Mouse (Mus musculus) layer of hippocampus, postnatal 36 days (tissue): Measurements from ENCODE around the gene Ip6k3. TPM values are rescaled to one million over a fixed set of nuclear protein-coding genes. Genes with fewer than 3 reads are reported as not detected.

Experiments
- DNase-seq, 2 experiments: peaks; one replicate each; pipeline ENCODE4 v3.0.0; 2022
- total RNA-seq, 2 experiments: library from RNA; stranded (reverse); gene quantifications; 2 replicates each; pipeline ENCODE4 v1.2.3; 2021

Gene Ip6k3
- total RNA-seq, 2 experiments from 2014 or later, result 0.27 TPM; not detected in 1

DNA sequence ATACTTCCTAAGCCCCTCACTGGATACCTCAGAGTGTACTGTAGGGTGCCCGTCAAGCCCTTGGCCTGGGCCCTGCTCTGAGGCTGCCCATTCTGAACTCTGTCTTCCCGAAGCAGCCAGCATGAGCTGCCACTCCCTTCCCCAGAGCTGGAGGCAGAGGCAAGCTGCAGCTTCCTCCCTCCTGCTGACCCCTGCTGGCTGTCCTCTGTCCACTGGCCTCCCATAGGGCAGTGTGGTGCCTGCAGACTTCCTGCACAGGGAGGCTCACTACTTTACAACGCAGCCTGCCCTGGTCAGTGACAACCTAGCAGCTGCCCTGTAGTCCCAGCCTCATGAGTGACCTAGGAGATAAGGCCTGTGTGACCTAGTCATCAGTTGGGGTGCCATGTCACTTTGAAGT, 14.1 kb upstream of the Ip6k3 start:
- DNase-seq, result no peak

DNA sequence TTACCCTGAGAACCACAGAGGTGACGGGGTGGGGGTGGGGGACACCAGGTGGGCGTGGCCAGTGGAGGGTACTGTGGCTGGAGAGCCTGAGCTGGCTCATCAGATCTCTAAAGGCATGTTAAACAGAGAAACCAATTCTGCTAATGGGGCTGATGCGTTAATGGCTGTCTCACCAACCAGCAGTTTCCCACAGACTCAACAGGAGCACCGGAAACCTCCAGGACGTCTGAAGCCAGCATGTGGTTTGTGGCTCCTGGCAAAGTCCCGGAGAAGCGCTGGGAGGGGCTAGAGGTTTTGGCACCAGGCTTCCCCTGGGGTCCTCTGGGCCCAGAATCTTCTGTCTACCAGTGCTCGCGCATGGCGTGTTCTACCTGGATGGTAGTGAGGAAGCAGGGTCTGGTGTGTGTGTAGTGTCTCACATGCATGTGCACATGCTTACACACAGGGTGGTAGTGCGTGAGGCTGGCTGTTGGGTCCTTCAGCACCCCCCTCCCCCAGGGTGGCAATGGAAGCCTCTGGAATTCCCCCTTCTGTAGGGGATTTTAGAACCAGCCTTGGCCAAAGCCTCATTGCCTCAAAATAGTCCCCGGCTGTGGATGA, 12.2 kb upstream of the Ip6k3 start:
- no peak for DNase-seq

DNA sequence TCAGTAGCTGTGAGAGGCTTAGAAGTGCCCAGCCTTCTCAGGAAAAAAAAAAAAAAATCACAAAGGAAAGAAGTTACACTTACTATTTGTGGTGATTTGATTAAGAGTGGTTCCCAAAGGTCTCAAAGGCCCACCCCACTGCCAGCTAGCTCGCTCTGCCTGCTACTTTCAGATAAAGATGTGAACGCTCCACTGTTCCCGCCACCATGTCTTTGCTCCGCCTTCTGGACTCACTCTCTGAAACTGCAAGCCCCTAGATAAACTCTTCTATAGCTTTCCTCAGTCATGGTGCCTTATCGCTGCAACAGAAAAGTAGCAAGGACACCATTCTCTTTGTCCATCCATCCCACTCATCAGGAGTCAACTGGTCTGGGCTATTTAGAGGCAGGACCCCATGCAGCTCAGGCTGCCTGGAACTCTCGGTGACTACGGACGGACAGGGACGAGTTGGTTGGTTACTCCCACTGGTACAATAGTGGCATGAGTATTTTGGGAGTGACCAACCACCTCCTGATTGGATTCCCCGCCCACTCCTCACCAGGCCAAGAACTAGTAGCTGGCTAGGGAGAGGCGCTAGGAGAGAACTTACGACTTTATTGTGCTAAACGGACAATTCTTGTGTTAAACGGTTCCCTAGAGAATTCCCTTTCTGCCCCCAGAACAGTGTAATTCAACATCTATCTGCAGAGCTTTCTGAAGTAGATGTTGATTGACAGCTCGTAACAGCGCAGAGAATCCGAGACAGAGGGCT, 11.0 kb upstream of the Ip6k3 start:
- DNase-seq, result no peak

DNA sequence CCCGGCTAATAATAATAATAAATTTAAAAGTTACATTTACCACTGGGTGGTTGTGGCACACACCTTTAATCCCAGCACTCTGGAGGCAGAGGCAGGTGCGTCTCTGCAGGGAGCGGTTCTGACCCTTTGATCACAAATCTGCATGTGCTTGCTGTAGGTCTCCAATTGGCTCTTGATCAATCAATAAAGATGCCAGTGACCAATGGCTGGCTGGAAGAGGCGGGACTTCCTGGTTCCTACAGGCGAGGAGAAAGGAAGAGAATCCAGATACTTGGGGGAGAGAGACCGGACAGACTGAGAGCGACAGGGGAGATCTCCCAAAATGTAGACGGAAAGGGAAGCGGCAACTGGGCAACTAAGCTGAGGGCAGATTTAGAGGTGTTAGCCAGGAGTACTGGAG, 10.4 kb upstream of the Ip6k3 start:
- DNase-seq, result no peak

DNA sequence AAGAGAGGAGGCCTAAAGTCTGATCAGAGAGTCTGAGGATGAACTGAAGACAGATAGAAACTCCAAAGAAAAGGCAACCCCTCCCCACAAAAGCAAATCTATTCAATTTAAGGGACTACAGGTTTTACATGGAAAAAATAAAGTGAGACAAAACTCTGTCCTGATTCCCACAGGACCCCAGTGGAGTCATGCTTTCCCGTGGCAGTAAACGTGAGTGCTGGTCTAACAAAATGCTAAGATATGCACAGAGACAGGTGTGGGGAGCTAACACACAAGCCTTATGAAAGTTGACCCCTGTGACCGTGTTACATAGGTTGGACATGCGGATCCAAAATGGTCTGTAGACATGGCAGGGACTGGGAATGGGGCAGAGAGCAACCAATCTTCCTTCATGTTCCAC, 9.2 kb upstream of the Ip6k3 start:
- no peak for DNase-seq

DNA sequence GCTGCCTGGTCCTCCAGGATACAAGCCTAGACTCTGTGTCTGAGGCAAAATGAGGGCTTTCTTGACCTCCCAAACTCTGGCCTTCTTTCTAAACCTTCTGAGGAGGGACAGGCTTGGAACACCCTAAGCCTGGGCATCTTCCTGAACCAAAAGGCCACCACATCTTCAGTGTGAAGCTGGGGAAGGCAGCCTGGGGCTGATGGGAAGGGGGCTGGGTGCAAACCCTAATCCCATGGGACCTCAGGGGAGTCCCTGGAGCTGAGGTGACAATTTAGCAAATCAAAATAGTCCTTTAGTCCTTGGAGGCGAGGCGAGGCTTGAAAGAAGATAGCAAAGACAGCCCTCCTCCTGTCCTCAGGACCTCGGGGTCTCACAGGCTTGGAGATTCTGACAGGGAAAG, 8.7 kb upstream of the Ip6k3 start:
- no peak for DNase-seq

DNA sequence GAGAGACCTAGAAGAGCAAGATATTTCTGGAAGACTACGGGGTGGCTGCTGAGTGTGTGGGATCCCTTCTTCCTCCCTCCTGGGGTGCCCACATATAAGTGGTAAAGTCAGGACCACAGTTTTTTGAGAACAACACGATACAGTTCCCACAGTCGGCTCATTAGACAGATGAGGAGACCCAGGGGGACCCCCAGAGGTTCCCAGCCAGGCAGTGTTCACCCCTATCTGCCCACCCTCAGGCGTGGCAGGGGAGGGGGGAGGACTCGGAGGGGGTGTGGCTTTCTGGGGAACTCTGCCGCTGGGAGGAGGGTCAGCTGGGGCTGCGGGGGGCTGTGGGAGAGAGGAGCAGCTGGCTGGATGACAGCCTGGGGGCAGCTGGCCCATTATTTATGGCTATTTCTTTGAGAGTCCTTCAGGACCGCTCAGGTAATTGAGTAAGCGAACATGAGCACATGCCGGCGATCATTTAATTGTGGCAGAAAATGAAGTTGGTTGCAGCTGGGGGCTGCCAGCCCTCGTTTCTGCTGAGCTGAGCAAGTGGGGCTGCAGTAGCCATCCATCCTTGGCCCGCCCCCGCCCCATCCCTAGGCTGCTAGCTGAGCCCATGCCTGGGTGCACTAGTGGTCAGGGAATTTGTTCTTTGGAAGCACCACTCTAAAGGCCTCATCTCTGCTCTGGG, 7.7 kb upstream of the Ip6k3 start:
- DNase-seq, result no peak

DNA sequence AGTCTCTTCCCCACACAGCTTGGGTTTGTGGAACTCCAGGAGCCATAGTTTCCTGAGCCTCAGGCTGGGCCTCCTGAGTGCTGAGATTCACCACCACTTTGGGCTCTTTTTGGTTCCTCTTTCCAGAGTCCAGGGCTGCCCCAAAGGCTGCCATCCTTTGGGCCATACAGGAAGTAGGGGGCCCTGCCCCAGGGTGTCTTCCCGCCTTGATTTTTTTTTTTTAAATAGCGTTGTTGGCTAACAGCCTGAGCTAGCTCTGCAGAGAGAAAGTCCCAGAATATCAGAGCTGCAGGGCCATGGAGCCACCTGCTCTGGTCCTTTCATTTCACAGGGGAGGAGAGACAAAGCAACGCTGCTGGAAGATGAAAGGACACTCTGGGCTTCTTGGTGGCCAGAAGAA, 6.1 kb upstream of the Ip6k3 start:
- no peak for DNase-seq

DNA sequence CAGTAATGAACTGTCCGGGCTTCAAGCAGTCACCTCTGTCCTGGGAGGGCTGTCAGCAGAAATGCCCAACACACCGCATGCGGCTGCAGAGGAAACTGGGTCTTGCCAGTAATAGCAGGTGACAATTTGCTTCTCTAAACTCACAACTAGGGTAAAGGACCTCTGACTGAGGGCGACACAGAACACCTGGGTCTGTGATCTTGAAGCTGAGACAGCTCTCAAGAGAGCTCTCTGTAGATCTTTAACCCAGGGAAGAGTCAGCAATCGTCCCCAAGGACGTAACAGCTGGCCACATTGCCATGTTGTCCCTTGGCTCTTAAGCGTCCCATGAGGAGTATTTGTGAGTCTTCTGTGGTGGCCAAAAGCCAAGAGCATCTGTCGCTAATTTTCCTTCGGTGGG, 4.9 kb upstream of the Ip6k3 start:
- no peak for DNase-seq

DNA sequence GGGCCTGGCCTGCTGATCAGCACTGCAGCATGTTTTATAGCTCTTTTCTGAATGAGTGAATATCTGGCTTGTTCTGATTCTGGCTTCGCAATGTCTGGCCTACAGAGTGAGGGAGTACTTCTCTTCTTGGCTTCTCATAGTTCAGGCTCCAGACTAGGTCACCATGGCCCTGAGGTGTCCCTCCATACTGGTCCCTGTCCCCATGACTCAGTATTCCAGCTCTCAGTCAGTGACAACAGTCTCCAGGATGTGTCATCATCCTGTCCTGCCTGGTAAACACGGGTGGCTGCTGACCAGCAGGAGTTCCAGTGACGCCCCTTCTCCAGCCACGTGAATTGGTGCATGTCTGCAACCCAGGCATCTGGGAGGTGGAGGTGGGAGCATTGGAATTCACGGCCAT, 3.5 kb upstream of the Ip6k3 start:
- DNase-seq, result no peak

DNA sequence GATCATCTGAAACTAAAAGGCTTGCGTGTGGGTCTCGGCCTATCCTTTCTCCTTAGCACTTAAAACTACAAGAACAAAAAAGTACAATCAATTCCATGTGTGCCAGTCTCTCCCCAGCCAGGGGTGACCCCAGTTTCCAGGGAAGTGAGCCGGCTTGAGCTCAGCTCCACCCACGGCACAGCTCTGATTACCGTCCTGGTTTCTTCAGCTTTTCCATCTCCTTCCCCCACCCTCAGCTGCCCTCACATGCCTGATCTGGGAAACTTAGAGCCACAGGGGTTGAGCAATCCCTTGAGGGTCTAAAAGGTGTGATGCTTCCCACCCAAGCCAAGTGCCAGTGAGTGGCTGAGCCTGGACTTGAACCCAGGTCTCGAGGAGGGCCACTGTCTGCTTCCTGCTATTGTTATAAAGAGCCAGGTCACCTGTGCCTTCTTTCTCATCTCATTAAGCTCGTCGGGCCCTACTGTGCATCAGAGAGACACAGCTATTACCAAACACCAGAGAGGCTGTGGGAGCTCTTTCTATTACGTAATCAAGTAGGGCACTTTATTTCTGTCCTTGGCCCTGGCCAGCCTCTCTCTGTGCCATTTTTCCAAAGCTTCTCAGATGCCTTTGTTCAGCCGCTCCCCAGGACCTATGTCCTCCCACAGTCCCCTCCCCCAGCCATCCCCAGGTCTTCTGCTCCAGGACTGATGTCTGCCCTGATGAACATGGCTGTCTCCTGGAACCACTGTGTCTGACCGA, 2.5 kb upstream of the Ip6k3 start:
- DNase-seq, result no peak

DNA sequence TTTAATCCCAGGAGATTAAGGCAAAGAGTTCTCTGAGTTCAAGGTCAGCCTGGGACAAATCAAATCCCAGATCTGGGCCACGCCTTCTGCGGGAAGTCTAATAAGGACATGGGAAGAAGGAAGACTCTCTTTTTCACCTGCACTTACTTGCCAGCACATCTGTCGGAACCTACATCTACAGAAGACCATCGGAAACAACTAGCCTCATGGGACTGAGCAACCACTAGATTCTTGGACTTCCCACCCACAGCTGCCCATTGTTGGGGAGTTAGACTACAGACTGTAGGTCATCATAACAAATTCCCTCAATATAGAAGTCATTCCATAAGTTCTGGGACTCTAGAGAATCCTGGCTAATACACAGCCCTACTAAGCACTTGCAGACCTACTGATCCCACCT, 974 bp upstream of the Ip6k3 start:
- no peak for DNase-seq

DNA sequence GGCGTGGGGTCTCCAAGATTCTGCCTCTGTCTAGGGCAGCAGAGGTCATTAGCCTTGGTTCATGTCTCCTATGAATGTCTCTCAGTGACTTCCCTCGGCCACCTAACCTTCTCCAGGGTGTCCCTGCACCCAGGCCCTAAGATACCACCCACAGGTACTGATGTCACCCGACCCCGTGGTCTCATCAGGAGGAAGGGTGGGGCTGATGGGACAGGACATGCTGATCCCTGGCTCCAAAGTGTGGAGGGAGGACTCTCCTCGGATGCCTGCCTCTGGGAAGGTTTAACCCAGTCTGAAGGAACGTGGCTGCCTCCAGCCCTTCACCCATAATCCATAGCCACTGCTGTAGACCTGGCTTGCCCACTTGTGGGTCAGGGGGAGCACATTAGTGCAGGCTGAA, 694 bp downstream of the Ip6k3 start:
- DNase-seq, result no peak

DNA sequence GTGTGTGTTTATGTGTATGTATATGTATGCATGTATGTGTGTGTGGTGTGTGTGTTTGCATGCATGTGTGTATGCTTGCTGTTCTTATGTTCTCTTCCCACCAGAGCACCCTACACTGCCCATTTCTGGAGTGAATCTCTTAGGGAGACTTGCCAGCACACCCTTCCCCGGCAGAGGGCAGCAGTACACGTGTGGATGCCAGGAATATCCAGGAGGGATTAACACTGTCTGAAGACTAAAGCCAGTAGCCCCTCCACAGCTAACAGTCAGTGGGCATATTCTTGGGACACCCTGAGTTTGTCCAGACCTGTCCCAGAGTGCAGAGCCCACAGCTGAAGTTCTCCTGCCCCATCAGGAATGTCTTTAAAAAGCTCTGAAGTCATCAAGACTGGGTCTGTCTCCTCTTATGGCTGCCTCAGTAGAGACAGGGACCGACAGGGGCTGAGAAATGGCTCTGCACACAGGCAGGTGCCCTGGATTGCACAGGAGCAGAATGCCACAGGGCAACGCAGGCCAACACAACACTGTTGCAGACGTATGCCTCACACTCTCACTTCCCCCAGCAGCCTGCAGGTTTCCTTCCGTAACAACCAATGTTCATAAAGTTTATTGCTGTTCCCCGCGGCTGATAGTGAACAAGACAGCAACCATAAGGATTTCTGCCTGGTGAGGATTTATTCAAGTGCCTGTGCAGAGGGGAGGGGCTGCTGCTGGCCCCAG, 2.4 kb downstream of the Ip6k3 start:
- no peak for DNase-seq

DNA sequence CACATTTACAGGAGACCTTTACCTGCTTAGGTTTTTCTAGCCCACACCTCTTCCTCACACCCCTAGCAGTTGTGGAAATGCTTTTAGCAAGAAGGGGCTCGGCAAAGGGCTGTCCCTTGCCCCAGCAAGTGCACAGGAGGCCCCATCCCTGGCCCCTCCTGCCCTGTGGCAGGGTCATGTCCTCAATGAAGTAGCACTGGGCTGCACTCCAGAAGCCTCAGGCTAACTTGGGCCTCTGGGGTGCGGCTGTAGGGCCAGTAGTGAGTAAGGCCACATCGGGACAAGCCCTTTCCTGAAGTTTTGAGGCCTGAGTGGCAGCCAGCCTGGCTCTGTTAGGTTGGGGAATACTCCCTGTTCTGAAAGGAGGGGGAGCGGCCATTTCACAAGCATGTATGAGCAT, 6.7 kb downstream of the Ip6k3 start:
- no peak for DNase-seq

DNA sequence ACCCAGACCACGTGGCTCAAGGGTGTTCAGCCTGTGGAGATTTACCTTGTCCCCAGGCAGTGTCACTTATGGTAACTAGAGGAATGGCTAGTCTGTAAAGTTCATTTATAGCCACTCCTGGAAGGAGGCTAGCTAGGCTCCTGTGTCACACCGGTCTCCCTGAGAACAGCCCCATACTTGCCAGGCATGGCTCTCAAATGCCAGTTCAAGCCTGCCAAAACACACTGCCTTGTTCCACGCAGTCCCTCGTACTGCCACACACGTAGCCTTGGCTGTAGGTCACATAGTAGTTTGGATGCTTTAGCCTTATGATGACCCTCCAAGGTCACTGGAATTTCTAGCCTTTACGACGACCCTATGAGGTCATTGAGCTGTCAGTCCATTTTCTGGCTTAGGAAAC, 8.4 kb downstream of the Ip6k3 start:
- no peak for DNase-seq

DNA sequence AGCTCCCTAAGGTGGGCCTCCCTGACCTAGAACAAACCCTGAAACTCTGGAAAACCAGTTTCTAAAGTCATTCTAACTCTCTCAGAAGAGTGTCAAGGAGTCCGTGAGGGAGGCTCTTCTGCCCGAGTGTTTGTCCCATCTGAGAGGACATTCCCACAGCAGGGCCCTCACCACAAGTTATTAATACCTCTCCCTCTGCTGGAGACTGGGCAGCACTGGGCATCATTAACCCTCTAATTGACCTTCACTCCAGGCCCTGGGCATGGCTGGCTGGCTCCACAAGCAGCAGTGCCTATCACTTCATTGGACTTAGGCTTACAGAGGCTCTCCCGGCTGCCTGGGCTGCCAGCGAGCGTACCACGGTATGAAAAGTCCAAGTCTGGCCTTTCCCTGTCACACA, 9.2 kb downstream of the Ip6k3 start:
- no peak for DNase-seq

DNA sequence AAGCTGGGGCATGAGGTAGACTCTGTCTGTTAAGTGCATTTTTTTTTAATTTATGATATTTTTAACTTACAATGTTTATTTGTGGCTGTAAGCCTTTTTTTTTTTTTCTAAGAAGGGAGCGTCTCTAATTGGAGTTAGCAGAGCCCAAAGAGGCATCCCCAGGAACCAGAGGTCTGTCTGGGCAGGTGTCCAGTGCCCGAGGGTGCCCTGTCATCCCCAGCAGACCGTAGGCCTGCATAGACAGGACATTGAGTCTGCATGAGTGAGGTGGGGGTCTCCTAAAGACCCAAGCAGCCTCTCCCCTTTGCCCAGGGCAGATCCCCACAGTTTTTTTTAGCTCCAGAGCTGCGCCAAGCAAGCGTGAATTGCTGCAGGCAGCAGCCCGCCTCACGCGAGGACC, 11.8 kb downstream of the Ip6k3 start:
- DNase-seq, result no peak

DNA sequence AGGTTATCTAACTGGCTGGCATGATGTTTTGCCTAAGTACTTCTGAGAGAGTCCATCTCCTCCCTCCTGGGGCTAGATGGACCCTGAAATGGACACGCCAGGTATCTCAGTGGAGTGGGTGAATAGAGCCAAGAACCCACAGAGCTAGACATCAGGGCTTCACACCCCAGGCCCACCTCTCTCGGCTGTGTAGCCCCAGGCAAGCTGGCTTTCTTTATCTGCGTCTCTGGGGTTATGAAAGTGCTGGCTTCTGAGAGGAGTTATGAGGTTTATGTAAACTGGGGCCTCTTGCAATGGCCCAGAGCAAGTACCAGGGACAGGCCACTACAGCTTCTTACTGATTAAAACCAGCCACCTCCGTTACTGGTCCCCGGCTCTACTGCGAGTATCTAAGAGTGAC, 12.7 kb downstream of the Ip6k3 start:
- no peak for DNase-seq

DNA sequence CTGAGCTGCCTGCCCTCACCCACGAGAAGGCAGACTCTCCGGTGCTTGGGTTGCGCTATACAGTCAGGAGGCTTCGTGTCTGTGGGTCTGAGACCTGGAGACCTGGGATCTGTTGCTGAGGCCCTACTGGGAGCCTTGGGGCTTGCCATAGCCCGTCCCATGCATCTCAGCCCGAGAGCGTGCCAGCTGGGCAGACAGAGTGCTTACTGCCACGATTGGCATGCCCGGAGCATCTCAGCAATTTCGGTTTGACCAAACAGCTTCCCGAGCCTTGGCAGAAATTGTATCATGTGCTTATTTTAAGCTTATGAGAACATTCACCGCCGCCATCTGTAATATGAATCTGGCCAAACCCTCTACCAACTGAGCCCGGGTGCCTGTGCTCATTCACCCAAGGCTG, 13.3 kb downstream of the Ip6k3 start:
- DNase-seq, result peak in 1 of 2 experiments; percentile 53

DNA sequence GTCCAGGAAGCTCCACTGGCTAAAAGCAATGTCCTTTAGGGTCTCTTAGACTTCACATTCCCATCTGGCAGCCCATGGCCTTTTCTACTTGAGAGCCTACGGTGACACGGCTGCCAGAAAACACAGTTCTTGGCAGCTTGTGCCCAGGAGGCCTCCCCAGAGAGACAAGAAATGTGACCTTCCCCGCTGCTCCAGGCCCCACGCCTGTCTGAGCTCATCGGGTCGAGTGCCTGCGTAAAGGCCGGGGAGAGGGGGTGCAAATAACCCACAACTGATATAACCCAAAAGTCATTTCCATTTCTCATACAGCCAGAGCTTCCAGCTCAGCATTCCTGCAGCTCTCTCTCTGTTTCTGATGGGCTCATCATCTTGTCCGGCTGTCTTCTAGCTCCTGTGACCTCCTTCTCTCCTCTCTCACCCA, 13.8 kb downstream of the Ip6k3 start:
- DNase-seq, result no peak

DNA sequence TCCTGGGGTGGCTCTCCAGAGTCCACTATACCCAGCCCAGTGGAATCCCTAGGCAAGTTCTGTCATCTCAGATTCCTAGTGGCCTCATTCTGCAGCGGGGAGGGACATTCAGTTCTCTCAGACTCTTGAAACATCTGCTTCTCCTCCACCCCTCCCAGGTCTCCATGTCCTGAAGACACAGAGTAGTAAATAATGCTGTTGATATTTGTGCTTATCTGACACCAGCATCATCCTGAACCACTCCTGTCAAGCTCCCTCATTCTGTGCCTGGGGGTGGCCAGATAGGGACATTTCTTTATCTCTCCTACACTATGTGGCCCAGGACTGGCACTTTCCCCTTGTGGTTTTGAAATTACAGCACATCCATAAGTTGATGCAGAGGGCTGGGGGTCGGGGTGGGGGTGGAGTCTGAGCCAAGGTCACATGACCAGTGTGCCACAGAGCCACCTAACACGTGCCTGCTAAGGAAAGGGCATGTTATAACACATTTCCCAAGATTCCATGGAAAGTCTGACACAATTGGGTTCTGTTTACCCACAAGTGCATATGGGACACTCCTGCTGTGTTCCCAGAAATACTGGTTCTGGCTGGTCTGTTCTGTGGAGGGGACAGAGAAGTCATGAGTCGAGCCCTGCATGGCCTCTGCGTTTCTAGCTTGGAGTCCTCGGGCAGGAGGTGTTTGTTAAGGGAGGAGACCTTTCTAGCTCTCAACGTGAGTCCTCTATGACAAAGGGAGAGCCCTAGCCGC, 14.4 kb downstream of the Ip6k3 start:
- no peak for DNase-seq
